Mouse (Mus musculus) megakaryocyte, embryonic 14.5 days (primary cell): ENCODE data around the gene Lima1.

ENCODE experiments used
- FLI1 ChIP-seq: IDR thresholded peaks from 2 replicates; pipeline ENCODE4 v1.6.1; 2012; ENCODE audit warnings: low read length, inconsistent platforms, mixed read lengths
- GATA1 ChIP-seq: IDR thresholded peaks from 3 replicates; pipeline ENCODE4 v1.6.1; 2012; ENCODE audit warnings: mixed read lengths, low read length, inconsistent platforms, borderline replicate concordance

DNA sequence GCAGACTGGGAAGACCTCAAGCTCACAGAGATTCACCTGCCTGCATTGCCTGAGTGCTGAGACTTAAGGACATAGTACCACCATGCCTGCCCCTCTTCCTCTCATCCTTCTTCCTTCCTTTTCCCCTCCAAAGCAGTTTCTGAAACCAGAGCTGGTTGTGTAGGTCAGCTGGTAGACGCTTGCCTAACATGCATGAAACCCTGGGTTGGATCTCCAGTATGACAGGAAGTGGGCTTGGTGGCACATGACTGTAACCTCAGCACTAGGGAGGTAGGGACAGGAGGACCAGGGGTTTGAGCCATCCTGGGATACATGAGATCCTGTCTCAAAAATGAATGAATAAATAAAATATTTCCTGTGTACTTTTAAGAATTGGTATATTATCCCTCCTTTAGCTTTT is 32.3 kb upstream of the Lima1 start:
- TF ChIP-seq GATA1 (no peak), FLI1 (no peak)
